Comparison of ENCODE assay signal across 32 mouse cellular contexts in genomic region chr6:43853461-43853860, GRCm38 (mm10).
"Had no signal": no experiment of that assay in that cellular context is flagged by ENCODE, and none has a peak within 500 bp of the region (broad histone marks: within the 10 kb centered on the region; RNA-seq: fewer than 3 reads in every experiment).

No protein-coding gene starts in this region.

- H3K27me3 ChIP-seq: limb, embryonic 12.5 days; limb, embryonic 13.5 days; limb, embryonic 15.5 days; liver, embryonic 12.5 days; liver, embryonic 13.5 days; liver, embryonic 15.5 days; lung, embryonic 15.5 days; megakaryocyte, embryonic 14.5 days; midbrain, embryonic 12.5 days; midbrain, embryonic 13.5 days; midbrain, embryonic 15.5 days; neural tube, embryonic 12.5 days had no signal

- H3K27ac ChIP-seq: left cerebral cortex, adult 2 months; limb, embryonic 10.5 days; limb, embryonic 12.5 days; limb, embryonic 13.5 days; limb, embryonic 15.5 days; liver, embryonic 12.5 days; liver, embryonic 13.5 days; liver, embryonic 14.5 days; liver, embryonic 15.5 days; lung, embryonic 15.5 days; macrophage; midbrain, embryonic 10.5 days; midbrain, embryonic 12.5 days; midbrain, embryonic 13.5 days; midbrain, embryonic 15.5 days; neural tube, embryonic 12.5 days had no signal

- H3K4me1 ChIP-seq: limb, embryonic 10.5 days; limb, embryonic 12.5 days; limb, embryonic 13.5 days; liver, embryonic 12.5 days; liver, embryonic 13.5 days; liver, embryonic 15.5 days; lung, embryonic 15.5 days; megakaryocyte, embryonic 14.5 days; midbrain, embryonic 10.5 days; midbrain, embryonic 12.5 days; midbrain, embryonic 13.5 days; midbrain, embryonic 15.5 days; neural tube, embryonic 12.5 days had no signal

- H3K9ac ChIP-seq: limb, embryonic 12.5 days; limb, embryonic 13.5 days; limb, embryonic 15.5 days; liver, embryonic 12.5 days; liver, embryonic 13.5 days; liver, embryonic 14.5 days; liver, embryonic 15.5 days; lung, embryonic 14.5 days; lung, embryonic 15.5 days; midbrain, embryonic 12.5 days; midbrain, embryonic 13.5 days; midbrain, embryonic 15.5 days; neural tube, embryonic 12.5 days had no signal

- ATAC-seq: liver, embryonic 12.5 days; lung, postnatal 0 days; midbrain, embryonic 13.5 days; midbrain, embryonic 15.5 days; midbrain, embryonic 16.5 days had no signal

- H3K4me2 ChIP-seq: limb, embryonic 12.5 days; limb, embryonic 13.5 days; limb, embryonic 15.5 days; liver, embryonic 11.5 days; liver, embryonic 12.5 days; liver, embryonic 13.5 days; liver, embryonic 15.5 days; lung, embryonic 14.5 days; lung, embryonic 15.5 days; midbrain, embryonic 11.5 days; midbrain, embryonic 12.5 days; midbrain, embryonic 13.5 days; midbrain, embryonic 15.5 days; neural tube, embryonic 12.5 days had no signal

- DNase-seq: left cerebral cortex, postnatal 4 days; liver; liver, embryonic 13.5 days; lung, adult 18-20 months; lung, adult 2 months; lung, embryonic 14.5 days; lung, postnatal 10 days; lung, postnatal 14 days; lung, postnatal 36 days; lung, postnatal 4 days; midbrain, embryonic 14.5 days had no signal

- H3K4me3 ChIP-seq: left cerebral cortex, adult 2 months; limb, embryonic 10.5 days; limb, embryonic 12.5 days; limb, embryonic 13.5 days; limb, embryonic 15.5 days; liver, embryonic 12.5 days; liver, embryonic 13.5 days; liver, embryonic 15.5 days; lung, embryonic 15.5 days; megakaryocyte, embryonic 14.5 days; midbrain, embryonic 10.5 days; midbrain, embryonic 12.5 days; midbrain, embryonic 13.5 days; midbrain, embryonic 15.5 days; myocyte; neural tube, embryonic 12.5 days had no signal

- H3K36me3 ChIP-seq: limb, embryonic 10.5 days; limb, embryonic 12.5 days; limb, embryonic 13.5 days; limb, embryonic 15.5 days; liver, embryonic 12.5 days; liver, embryonic 13.5 days; liver, embryonic 15.5 days; lung, embryonic 15.5 days; midbrain, embryonic 10.5 days; midbrain, embryonic 12.5 days; midbrain, embryonic 13.5 days; midbrain, embryonic 15.5 days; neural tube, embryonic 12.5 days had no signal

- H3K9me3 ChIP-seq: limb, embryonic 10.5 days; limb, embryonic 12.5 days; limb, embryonic 13.5 days; limb, embryonic 15.5 days; liver, embryonic 12.5 days; liver, embryonic 13.5 days; liver, embryonic 15.5 days; lung, embryonic 15.5 days; midbrain, embryonic 10.5 days; midbrain, embryonic 12.5 days; midbrain, embryonic 13.5 days; midbrain, embryonic 15.5 days; neural tube, embryonic 12.5 days had no signal
